8 mouse cellular contexts compared by ENCODE assay signal in genomic region chr4:32306169-32306792, GRCm38 (mm10).
DNase-seq lines count a peak whose midpoint lies in the region; ATAC-seq lines count a peak whose summit lies in the region.
"Had no signal": no experiment of that assay in that cellular context is flagged by ENCODE, and none has a peak within 500 bp of the region (broad histone marks: within the 10 kb centered on the region; RNA-seq: fewer than 3 reads in every experiment).

No protein-coding gene starts in this region.

- no peaks in the 10 kb centered on the region for H3K36me3 ChIP-seq in midbrain, embryonic 12.5 days
- no peaks in the 10 kb centered on the region for H3K36me3 ChIP-seq in midbrain, embryonic 13.5 days
- no peaks in the 10 kb centered on the region for H3K36me3 ChIP-seq in hindbrain, embryonic 14.5 days (replicated peaks; ENCODE audit: control insufficient read depth, insufficient read depth)
- H3K36me3 ChIP-seq in liver, embryonic 13.5 days = no peaks in the 10 kb centered on the region

- 42% methylated on average over 3 of the region's 3 CpGs for WGBS in midbrain, embryonic 12.5 days
- 48% methylated on average over 3 of the region's 3 CpGs for WGBS in midbrain, embryonic 13.5 days
- WGBS in hindbrain, embryonic 14.5 days = 42% methylated on average over 3 of the region's 3 CpGs
- WGBS in liver, embryonic 13.5 days (ENCODE audit: insufficient replicate concordance) = 45% methylated on average over 3 of the region's 3 CpGs

- no peak overlapping the region for H3K9ac ChIP-seq in midbrain, embryonic 12.5 days (replicated peaks)
- H3K9ac ChIP-seq in midbrain, embryonic 13.5 days (replicated peaks) = no peak overlapping the region; the same call in 1 of the 2 replicates
- no peak overlapping the region for H3K9ac ChIP-seq in hindbrain, embryonic 14.5 days
- H3K9ac ChIP-seq in liver, embryonic 13.5 days = no peak overlapping the region

- no peak for ATAC-seq in midbrain, embryonic 12.5 days (ENCODE audit: low FRiP score, low read depth)
- no peak for ATAC-seq in midbrain, embryonic 13.5 days
- ATAC-seq in hindbrain, embryonic 14.5 days (ENCODE audit: low FRiP score) = no peak
- ATAC-seq in liver, embryonic 13.5 days (ENCODE audit: low read depth) = no peak

- H3K9me3 ChIP-seq in midbrain, embryonic 12.5 days = no peaks in the 10 kb centered on the region
- no peaks in the 10 kb centered on the region for H3K9me3 ChIP-seq in midbrain, embryonic 13.5 days
- H3K9me3 ChIP-seq in hindbrain, embryonic 14.5 days (ENCODE audit: control insufficient read depth, low read length) = no peaks in the 10 kb centered on the region
- H3K9me3 ChIP-seq in liver, embryonic 13.5 days (replicated peaks) = no peaks in the 10 kb centered on the region

- peaks cover 50% of the 10 kb centered on the region for H3K4me1 ChIP-seq in midbrain, embryonic 12.5 days
- peaks cover 57% of the 10 kb centered on the region for H3K4me1 ChIP-seq in midbrain, embryonic 13.5 days (replicated peaks)
- peaks cover 56% of the 10 kb centered on the region for H3K4me1 ChIP-seq in hindbrain, embryonic 14.5 days (replicated peaks; ENCODE audit: control insufficient read depth, insufficient read depth, low read length)
- H3K4me1 ChIP-seq in liver, embryonic 13.5 days (replicated peaks) = peaks cover 46% of the 10 kb centered on the region

- H3K4me3 ChIP-seq in midbrain, embryonic 12.5 days = no peak overlapping the region
- no peak overlapping the region for H3K4me3 ChIP-seq in midbrain, embryonic 13.5 days (replicated peaks)
- no peak overlapping the region for H3K4me3 ChIP-seq in hindbrain, embryonic 14.5 days (replicated peaks; ENCODE audit: low read length)
- no peak overlapping the region for H3K4me3 ChIP-seq in liver, embryonic 13.5 days (replicated peaks)

- no peak for DNase-seq in hindbrain, embryonic 14.5 days (ENCODE audit: low spot score)
- DNase-seq in liver, embryonic 13.5 days = no peak
- no peak for DNase-seq in left cerebral cortex, postnatal 4 days
- no peak for DNase-seq in cerebellum, postnatal 10 days
- DNase-seq in urinary bladder, adult 2 months (ENCODE audit: low spot score) = no peak

- no peak overlapping the region for H3K4me2 ChIP-seq in midbrain, embryonic 12.5 days (replicated peaks)
- H3K4me2 ChIP-seq in midbrain, embryonic 13.5 days (replicated peaks) = no peak overlapping the region
- no peak overlapping the region for H3K4me2 ChIP-seq in hindbrain, embryonic 14.5 days (replicated peaks)
- H3K4me2 ChIP-seq in liver, embryonic 13.5 days = no peak overlapping the region

- intact Hi-C loops in left cerebral cortex, postnatal 4 days (cut with DNase I) = no loop called here

- 0 out of 2 replicates have a peak overlapping the region, but pooled peaks have one; percentile 35 for H3K27ac ChIP-seq in midbrain, embryonic 12.5 days (replicated peaks)
- no peak overlapping the region; the same call in 1 of the 2 replicates for H3K27ac ChIP-seq in midbrain, embryonic 13.5 days
- peak overlapping the region; percentile 11; the same call in 1 of the 2 replicates for H3K27ac ChIP-seq in hindbrain, embryonic 14.5 days
- peak overlapping the region; percentile 27; the same call in 1 of the 2 replicates for H3K27ac ChIP-seq in liver, embryonic 13.5 days

- no peaks in the 10 kb centered on the region for H3K27me3 ChIP-seq in midbrain, embryonic 12.5 days
- H3K27me3 ChIP-seq in midbrain, embryonic 13.5 days = no peaks in the 10 kb centered on the region
- no peaks in the 10 kb centered on the region for H3K27me3 ChIP-seq in hindbrain, embryonic 14.5 days (ENCODE audit: control insufficient read depth, insufficient read depth, low read length)
- H3K27me3 ChIP-seq in liver, embryonic 13.5 days = no peaks in the 10 kb centered on the region
- H3K27me3 ChIP-seq: Patski had no signal
